Mouse (Mus musculus) Muller cell, postnatal 12 days (primary cell): ENCODE data around the gene Gpr85.

Experiments used
- DNase-seq: peaks from one replicate; pipeline ENCODE4 v3.0.0-alpha.2; 2015; ENCODE audit errors: inconsistent ontology term

Gene Gpr85

GRCm38 (mm10) chr6:13816661-13817060 is 23.1 kb downstream of the Gpr85 start:
- peak; percentile 55 for DNase-seq

GRCm38 (mm10) chr6:13812157-13812556 is 27.6 kb downstream of the Gpr85 start:
- DNase-seq: no peak

GRCm38 (mm10) chr6:13800071-13800470 is 39.7 kb downstream of the Gpr85 start:
- DNase-seq: no peak

GRCm38 (mm10) chr6:13797389-13797788 is 42.4 kb downstream of the Gpr85 start:
- no peak for DNase-seq
